Mouse (Mus musculus) left cerebral cortex, adult 11 months (tissue): Measurements from ENCODE around the gene Lcn2.
"Not testable (repeated sequence)": the region's sequence is repeated elsewhere in the genome, so short reads cannot be mapped to it uniquely, and the experiment has no call there.

Source experiments
- DNase-seq: peaks from one replicate; pipeline ENCODE4 v3.0.0; 2022; ENCODE audit warnings: low spot score

The Lcn2 gene

DNA sequence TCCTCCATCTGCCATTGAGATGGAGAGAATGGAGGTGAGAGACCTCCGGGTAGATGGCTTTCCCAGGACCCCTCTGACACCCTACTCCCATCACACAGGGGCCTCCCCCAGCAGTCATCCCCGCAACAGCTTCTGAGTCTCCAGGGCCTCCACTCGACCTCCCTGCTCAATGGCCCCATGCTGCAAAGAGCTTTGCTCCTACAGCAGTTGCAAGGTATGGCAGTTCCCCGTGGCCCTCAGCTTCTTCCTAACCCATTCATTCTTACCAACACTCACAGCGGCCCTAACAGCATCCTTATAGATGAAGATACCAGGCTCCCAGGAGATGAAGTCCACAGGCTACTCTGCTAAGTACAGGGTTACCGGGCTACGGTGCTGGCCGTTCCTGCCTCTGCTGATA, 23.9 kb downstream of the Lcn2 start:
- no peak for DNase-seq

DNA sequence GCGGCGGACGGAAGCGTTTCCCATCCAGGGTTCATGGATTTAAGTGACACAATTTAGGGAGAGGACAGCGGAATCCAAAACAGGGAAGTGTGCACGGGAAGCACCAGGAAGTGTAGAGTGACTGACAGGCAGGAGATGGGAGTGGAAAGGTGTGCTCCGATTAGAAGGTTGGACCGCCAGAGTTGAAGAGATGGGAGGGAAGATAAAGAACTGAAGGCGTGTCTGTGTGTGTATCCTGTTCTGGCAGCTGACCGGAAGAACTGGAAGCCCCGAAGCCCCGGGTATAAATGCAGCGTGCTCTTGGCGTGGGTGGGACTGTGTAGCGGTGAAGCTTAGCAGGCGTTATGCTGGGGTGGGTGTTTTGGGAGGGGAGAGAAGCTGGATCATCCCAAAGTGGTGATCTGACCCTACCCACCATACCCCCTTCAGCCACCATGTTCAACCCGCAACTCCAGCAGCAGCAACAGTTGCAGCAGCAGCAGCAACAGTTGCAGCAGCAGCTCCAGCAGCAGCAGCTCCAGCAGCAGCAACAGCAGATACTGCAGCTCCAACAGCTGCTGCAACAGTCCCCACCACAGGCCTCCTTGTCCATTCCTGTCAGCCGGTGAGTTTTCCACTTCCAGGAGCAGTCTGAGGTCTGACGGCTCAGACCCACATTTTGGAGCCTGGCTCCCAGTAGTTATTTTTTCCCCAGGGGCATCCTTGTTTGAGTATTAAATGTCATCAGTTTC, 24.5 kb downstream of the Lcn2 start:
- DNase-seq, result no peak

DNA sequence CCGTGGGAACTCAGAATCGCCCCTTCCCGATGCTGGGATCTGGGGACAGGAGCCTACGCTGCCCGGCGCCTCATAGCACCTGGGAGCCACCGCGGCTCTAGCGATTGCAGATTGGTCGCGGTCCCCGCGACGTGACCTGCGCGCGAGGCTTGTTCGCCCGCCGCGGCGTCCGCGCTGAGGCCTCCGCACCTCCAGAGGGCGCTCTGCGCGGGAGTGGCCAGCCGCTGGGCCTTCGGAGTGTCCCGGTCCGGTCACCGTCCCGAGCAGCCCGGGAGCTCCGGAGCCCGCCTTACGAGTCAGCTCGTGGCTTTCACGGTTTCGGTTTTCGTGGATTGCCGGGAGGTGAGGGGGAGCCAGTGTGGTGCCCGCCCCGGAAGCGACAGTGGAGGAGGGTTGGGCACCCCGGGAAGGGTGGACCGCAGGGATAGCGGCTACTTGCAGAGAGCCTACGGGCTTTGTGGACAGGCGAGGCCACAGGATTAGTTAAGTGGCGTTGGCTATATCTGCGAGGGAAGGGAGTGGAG, 25.2 kb downstream of the Lcn2 start:
- peak; percentile 83 for DNase-seq

DNA sequence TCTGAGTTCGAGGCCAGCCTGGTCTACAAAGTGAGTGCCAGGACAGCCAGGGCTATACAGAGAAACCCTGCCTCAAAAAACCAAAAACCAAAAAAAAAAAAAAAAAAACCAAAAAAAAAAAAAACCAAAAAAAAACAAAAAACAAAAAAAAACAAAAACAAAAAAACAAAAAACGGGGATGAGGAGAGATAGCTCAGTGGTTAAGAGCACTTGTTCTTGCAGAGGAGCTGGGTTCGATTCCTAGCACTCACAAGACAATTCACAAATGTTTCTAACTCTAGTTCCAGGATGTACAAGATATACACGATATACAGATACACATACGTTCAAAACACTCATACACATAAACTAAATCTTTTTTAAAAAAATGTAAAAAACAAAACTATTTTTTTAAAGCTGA, 25.8 kb downstream of the Lcn2 start:
- DNase-seq, result not testable (repeated sequence)

DNA sequence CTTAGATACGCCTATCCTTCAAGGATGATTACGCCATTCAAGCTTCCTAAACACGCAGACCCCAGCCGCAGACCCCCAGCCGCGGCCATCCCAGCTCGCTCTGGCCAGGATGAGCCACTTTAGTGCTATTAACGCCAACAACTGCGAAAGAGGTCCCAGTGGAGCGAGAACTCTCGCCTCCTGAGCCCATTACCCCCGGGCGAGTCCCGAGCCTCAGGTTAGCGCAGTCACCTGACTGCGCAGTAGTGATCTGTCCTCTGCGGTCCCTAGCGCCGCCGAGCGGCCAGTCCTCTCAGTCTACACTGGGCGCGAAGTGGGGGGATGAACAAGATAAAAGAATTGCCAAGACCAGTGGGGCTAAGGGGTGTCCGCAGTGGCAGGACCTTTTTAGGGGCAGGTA, 26.6 kb downstream of the Lcn2 start:
- DNase-seq, result peak; percentile 68

DNA sequence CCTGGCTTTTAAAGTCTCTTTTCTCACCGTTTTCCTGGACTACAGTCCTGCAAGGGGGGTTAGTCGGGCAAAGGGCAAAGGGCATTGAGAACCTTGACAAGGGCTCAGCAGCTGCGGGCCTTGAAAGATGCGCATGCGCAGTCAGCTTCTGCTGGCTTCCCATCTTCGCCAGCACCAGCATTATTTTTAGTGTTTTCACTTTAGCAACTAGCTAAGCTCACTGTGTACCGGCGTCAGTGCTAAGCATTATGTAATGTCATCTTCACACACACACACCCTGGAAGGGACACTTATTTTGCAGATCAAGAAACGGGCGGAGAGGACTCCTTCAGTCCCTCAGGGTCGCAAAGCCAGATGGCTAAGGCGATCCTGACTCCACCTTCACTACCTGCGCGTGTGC, 27.3 kb downstream of the Lcn2 start:
- DNase-seq, result peak; percentile 83

DNA sequence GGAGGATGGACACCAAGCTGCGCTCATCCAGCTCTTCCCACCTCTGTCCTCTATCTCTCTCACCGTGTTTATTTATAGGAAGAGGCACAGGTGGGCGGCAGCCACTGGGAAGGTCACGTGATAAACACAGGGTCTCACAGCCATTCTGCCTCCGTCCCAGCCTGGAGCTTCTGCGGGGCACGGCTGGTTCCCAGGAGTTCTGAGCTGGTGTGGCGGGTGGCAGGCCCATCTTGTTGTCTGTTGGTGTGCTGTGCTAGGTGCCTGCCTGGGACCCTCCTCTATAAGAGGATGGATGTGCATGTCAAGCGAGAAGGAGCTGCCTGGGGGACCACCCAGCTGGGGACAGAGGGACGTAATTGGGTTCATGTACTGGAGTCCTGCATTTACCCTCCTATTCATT, 29.7 kb downstream of the Lcn2 start:
- DNase-seq, result no peak

DNA sequence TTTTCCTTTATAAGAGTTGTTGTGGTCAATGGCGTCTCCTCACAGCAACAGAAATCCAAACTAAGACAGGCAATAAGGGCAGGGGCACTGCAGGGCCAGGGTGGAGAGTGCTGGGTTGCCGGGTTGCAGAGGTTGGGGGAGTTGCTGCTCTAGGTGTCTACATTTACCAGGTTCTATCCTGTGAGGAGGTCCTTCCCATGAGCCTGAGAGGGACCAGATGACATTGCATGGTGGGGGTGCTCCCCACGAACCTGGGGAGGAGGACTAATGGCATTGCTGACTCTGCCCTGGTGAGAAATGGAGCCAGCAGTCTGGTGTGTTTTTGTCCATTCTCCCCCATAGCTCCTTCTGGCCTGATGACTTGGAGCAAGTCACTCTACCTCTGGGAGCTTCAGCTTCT, 30.3 kb downstream of the Lcn2 start:
- DNase-seq, result no peak

DNA sequence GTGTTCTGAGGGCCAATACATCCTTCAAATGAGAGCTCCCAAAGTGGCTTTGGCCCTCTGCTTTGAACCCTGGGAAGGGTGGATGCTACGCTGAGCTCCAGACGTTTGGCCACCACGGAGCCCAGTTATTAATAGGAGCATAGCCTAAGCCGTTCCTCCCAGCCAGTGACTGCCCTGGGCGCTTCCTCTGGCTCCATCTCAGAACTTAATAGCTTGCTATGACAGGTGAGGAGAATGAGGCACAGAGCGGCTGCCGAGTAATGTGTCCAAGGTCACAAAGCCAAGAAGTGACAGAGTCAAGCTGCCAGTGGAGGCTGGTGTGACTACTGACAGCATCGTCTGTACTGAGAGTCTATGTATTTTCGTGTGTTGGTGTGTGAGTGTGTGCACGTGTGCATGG, 31.8 kb downstream of the Lcn2 start:
- no peak for DNase-seq

DNA sequence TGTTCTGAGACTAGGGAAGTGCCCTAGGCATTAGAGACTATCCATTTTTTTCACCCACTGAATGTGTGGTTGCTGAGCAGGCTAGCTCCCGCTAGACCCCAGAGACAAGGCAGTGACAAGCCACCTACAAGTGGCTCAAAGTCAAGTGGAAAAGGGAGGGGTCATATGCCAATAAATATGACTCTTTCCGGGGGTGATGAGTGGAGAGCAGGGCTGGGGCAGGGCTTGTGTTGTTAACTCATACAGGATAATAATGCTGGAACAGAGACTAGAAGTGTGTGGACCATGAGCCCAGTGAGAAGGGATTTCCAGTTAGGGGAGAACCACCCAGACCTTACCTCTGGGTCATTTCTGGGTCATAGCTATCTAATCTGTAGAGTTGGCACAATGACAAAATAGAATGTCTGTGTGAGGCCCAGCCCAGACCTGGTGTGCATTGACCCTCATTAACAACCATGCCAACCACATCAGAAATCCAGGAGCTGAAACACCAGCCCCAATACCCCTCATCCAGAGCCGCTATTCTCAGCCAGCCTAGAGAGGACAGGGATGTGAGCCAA, 33.6 kb downstream of the Lcn2 start:
- no peak for DNase-seq

DNA sequence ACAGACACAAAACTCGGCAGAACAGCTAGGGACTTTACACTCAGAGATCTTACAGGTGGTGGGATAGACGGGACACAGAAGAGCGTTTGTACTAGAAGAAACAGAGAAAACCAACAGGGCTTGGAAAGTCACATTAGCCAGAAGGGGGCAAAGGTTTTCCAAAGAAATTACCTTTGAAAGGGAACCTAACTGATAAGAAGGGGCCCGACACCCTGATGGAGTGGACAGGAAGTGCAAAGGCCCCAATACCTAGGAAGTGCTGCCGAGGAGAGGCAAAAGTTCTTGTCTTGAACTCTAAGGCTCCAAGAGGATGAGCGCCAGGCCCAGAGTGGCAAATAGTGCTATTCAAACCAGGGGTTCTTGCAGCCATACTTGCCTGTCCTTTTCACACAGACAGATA, 34.2 kb downstream of the Lcn2 start:
- no peak for DNase-seq

DNA sequence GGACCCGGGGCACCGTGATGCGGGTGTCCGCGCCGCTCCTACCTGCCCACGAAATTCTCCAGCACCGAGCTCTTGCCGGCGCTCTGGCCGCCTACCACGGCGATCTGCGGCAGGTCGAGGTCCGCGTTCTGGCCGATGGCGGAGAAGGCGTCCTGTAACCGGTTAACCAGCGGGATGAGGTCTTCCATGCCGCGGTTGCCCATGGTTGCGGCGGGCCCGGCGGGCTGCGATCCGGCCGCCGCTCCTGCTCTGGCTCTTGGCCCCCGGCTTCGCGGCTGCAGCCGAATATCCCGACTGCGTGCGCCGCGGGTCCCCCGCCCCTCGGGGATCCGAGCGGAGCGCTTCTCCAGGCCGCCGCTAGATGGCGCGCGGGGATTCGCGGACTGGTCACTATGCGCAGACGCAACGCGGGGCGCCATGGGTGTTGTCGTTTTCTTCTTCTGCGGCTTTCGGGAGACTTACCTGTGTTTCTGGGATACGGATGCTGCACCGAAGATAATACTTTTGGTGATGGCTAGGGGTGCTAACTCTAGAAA, 35.0 kb downstream of the Lcn2 start, which contains the start of gene Dnm1:
Gene Dnm1, minus strand, starts transcription at position 332 of the 536 bp plus-strand sequence.
- peak; percentile 90 for DNase-seq

DNA sequence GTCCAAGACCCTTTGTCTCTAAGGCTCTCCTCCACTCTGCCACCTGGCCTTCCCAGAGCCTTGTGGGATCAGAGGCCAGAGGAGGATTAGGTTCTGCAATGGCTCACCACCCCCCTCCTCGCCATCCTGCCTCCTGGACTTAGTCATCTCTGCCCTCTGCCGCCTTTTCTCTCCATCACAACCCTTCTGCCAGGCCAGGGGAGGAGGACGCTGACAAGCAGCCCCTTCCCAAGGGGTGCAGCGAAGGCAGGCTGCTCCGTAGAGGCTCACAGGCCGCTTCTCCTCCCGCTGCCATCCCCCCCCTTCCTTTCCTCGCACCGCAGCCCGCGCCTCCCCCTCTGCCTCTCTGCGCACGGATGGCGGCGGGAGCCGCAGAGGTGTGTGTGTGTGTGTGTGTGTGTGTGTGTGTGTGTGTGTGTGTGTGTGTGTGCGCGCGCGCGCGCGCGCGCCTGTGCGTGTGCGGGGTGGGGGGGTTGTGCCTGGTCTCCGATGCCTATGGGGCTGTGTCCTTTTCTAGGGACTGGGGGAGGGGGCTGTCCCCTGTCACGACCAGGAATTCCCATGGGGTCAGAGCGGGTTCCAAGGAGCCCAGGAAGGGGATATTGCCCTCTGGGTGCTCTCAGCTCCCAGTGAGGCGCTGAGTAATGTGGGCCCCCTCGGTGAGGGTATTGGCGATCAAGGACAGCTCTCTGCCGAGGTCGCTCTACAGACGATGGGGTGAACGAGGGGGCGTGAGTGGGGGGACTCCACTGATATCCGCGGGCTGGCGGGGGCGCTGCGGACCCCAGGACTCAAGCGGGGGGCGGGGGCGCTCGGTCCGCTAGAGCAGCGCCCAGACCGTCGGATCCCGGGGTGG, 35.7 kb downstream of the Lcn2 start, which contains the start of gene Ciz1:
Gene Ciz1, plus strand, starts transcription at position 177 of the 856 bp plus-strand sequence.
- DNase-seq, result no peak

DNA sequence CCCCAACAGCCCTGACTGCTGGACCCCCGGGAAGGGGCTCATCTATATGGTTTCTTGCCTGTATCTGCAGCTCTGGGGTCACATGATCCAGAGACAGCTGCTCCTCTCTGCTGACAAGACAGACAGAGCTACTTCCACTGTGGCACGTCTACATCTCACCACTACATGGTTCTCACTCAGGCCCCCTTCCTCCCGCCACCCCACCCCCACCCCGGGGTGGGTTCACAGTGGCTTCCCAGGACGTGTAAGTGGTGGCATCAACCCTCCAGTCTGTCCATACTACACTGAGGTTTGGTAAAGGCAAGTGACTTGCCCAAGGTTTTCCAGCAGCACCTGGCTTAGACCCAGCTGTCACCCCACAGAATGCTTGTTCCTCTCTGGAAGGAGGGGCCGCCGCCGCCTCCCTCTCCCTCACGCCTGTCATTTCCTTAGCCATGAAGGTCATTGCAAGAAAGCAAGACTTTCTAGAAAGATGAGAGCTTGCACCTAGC, 36.5 kb downstream of the Lcn2 start:
- DNase-seq, result no peak

DNA sequence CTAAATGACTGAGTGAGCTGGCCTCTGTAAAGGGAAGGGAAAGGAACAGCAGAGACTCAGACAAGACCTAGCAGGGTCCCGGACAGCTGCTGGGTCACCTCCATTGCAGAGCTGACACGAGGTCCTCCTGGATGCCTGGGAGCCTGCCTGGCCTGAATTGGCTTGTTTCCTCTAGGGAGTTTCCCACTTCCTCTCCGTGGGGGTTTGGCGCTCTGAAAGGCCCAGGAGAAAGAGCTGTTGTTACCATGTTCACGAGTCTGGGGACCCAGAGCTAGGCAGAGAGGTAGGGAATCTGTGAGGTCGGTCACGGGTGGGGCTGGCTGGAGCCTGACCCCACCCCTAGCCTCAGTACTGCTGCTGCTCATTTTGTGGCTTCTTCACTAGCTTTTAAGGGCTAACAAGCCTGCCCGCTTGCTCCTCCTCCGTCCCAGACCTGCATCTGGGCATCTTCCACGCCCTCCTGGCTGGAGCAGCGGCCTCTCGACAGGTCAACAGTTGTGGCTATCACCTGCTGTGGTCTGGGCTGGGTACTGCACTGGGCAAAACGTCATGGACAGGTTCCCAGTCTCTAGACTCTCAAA, 37.5 kb downstream of the Lcn2 start:
- no peak for DNase-seq

DNA sequence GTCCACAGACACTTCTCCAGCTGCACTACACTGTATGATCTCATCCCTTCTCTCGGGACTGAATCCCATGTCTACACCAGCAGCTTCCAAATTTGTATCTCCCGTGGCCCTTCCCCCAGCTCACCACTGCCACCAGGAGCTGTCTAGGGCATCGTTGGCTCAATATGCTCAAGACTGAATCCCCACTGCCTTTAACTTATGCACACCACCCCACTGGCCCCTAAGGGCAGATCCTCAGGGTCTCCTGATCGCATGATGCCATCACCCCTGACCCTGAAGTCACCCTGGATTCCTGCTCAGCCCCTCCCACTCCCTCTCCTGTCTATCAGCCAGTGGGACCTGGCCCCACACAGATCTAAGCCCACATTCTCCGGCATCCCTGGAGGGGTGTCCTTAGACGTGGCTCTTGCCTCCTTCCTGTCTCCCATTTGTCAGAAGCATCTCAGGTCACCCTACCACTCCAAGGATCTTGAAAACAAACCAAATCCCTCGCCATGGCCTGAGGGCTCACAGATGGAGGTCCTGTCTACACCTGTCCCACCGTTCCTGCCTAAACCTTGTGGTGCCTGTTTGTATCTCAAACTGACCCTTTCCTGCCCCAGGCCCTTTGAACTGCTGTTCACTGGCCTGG, 38.3 kb downstream of the Lcn2 start:
- DNase-seq, result no peak

DNA sequence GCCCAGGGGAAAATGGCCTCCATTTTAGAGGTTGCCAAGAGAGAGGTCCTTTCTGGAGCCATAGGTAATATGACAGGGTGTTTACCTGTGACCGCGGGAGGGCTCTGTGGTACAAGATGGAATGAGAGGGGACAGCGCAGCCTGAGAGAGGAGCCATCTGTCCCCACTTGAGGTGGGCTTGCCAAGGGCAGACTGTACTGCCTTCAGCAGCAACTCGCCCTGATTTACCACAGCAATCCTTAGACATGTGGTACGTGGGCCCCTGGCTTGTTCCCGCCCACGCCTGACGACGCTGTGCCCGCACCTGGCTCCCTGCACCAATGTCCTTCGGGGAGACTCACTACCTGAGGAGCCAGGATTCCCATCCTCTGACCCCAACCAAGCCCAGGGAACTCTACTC, 39.7 kb downstream of the Lcn2 start:
- no peak for DNase-seq

DNA sequence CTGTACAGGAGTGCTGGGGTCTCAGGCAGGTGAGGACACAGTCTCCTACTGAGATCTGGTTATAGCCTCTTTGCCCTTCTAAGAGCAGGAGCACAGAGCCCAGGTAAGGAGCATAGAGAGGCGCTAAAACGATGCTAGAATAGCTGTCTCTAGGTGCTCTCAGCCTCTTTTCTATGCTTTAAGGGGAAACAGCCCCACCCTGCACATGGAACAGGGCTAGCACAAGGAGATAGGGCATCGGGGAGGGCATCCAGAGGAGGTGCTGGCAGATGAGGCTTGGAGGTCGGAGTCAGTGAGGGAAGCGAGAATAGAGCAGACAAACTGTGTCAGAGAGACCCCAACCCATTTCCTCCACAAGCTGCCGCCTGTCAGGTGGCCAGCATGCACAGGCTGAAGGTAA, 41.0 kb downstream of the Lcn2 start:
- DNase-seq, result no peak

DNA sequence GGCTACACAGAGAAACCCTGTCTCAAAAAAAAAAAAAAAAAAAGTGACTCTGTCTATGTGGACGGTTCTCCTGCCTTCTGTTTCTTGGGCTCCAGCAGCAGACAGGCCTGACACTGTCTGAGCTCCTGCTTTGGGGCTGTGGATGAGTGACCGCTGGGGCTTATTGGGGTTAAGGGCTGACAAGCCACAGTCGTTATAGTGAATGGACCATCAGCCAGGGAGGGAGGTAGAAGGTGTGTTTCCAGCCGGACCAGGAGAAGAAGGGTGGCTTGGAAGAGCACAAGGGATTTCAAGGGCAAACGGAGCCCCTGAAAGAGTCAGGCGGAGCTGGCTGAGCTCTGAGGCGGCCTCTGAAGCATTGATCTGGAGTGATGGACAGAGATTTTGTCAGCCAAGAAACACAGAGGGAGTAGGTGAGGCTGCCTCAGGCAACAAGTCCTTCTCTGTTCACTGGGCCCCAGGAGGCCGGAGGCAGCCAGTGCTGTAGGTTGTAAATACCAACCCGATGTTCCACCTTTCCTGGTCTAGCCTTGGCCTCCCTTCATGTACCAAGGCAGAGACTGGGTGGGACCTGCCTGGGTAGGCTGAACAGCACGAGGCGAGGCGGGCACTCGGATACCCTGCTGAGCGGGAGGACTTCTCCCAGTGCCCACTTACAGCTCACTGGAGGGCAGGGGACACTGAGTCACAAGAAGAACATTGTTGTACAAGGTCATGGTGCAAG, 43.3 kb downstream of the Lcn2 start:
- no peak for DNase-seq

DNA sequence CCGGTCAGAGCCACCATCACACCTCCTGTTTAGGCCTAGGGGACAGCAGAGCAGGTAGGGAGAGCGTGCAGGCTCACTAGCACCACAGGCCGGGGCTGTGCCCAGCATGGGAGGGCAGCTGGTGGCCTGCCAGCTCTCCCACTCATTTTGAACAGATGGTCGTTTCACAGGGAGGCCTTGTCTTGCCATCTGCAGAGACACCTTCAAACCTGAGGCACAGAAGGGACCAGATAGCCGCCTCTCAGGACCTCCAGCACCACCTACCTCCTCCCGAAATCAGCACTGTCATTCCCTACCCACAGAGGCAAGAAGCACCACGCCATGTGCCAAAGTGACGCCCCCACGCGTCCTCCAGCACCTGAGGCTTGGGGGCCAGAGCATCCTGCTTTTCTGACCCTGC, 44.0 kb downstream of the Lcn2 start:
- DNase-seq, result no peak

DNA sequence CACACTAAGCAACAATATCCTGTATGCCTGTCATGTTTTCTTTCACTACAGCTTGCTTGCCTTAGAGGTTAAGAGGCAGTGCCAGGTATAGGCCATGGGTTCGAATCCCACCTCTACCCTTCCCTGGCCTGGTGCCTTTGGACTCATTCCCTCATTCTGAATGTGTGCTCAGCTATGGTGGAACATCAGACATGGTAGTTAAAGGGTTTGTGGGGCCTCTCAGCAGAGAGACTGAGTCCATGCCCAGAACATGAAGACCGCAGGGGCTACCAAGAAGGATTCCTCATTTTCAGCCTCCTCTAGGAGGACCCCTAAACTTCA, 44.7 kb downstream of the Lcn2 start:
- no peak for DNase-seq
